Mouse (Mus musculus) induced T-regulatory cell, adult 2 months (primary cell): ENCODE results near the gene Zfyve1.

Source experiments
- DNase-seq: peaks from one replicate; pipeline ENCODE4 v3.0.0-alpha.2; 2012; ENCODE audit warnings: low read depth

The Zfyve1 gene

GRCm38 (mm10) chr12:83580283-83580682 lies 16.7 kb downstream of the Zfyve1 start:
- no peak for DNase-seq

- no peak for DNase-seq
Observed at GRCm38 (mm10) chr12:83578896-83579569, 18.0 kb downstream of the Zfyve1 start.

- DNase-seq, result no peak
Observed at GRCm38 (mm10) chr12:83578356-83578755, 18.7 kb downstream of the Zfyve1 start.

GRCm38 (mm10) chr12:83577445-83577844 lies 19.6 kb downstream of the Zfyve1 start:
- DNase-seq, result no peak

GRCm38 (mm10) chr12:83572717-83573116 lies 24.3 kb downstream of the Zfyve1 start:
- no peak for DNase-seq

- DNase-seq, result no peak
Observed at GRCm38 (mm10) chr12:83569866-83570265, 27.2 kb downstream of the Zfyve1 start.

- DNase-seq, result no peak
Observed at GRCm38 (mm10) chr12:83562589-83562988, 34.4 kb downstream of the Zfyve1 start.

GRCm38 (mm10) chr12:83560189-83560588 lies 36.8 kb downstream of the Zfyve1 start:
- no peak for DNase-seq

- DNase-seq, result no peak
Observed at GRCm38 (mm10) chr12:83558496-83558895, 38.5 kb downstream of the Zfyve1 start.

GRCm38 (mm10) chr12:83555605-83556004 lies 41.4 kb downstream of the Zfyve1 start:
- DNase-seq, result no peak

GRCm38 (mm10) chr12:83553816-83554215 lies 43.2 kb downstream of the Zfyve1 start:
- DNase-seq, result no peak

GRCm38 (mm10) chr12:83551305-83551704 lies 45.7 kb downstream of the Zfyve1 start:
- DNase-seq, result no peak

- no peak for DNase-seq
Observed at GRCm38 (mm10) chr12:83544791-83545190, 52.2 kb downstream of the Zfyve1 start.

GRCm38 (mm10) chr12:83543997-83544396 lies 53.0 kb downstream of the Zfyve1 start:
- DNase-seq, result no peak

- no peak for DNase-seq
Observed at GRCm38 (mm10) chr12:83536039-83536438, 61.0 kb downstream of the Zfyve1 start.

- no peak for DNase-seq
Observed at GRCm38 (mm10) chr12:83535428-83535827, 61.6 kb downstream of the Zfyve1 start.

- DNase-seq, result no peak
Observed at GRCm38 (mm10) chr12:83534190-83534589, 62.8 kb downstream of the Zfyve1 start.

- no peak for DNase-seq
Observed at GRCm38 (mm10) chr12:83532966-83533365, 64.1 kb downstream of the Zfyve1 start.

- no peak for DNase-seq
Observed at GRCm38 (mm10) chr12:83531992-83532391, 65.0 kb downstream of the Zfyve1 start.

GRCm38 (mm10) chr12:83528665-83529064 lies 68.4 kb downstream of the Zfyve1 start:
- DNase-seq, result no peak

GRCm38 (mm10) chr12:83527816-83528215 lies 69.2 kb downstream of the Zfyve1 start:
- DNase-seq, result no peak

- no peak for DNase-seq
Observed at GRCm38 (mm10) chr12:83525822-83526544, 71.0 kb downstream of the Zfyve1 start.

- no peak for DNase-seq
Observed at GRCm38 (mm10) chr12:83524329-83524728, 72.7 kb downstream of the Zfyve1 start.

GRCm38 (mm10) chr12:83523892-83524291 lies 73.1 kb downstream of the Zfyve1 start:
- DNase-seq, result no peak
